Mouse (Mus musculus) MEL (cell line): ENCODE data around the gene Slc25a44. TPM values are rescaled to one million over a fixed set of nuclear protein-coding genes. Genes with fewer than 3 reads are reported as not detected.
A peak's percentile ranks its signal among the peaks of the same experiment; 100 is the strongest.

Experiments used
- DNase-seq: peaks from one replicate; pipeline ENCODE4 v3.0.0; 2011; ENCODE audit warnings: low read depth, low spot score
- H3K27ac ChIP-seq: 2 replicates; pipeline ENCODE4 v1.5.1; 2012; ENCODE audit warnings: low read depth, mild to moderate bottlenecking, control low read depth, low read length, moderate library complexity; ENCODE audit not compliant: control insufficient read depth
- H3K27me3 ChIP-seq, 2 experiments: fragments of 150-350 bp in 1 of 2; sonication (generic) in 1 of 2; 2 replicates each; pipeline ENCODE4 v1.6.1; 2012; ENCODE audit warnings: low read length in 2 of 2, mild to moderate bottlenecking in 2 of 2, improper control_type of control experiment in 1 of 2, moderate library complexity in 1 of 2; ENCODE audit not compliant: insufficient read depth in 2 of 2, control insufficient read depth in 1 of 2
- H3K36me3 ChIP-seq, 2 experiments: 2 replicates each; pipeline ENCODE4 v1.6.1; 2012 to 2014; ENCODE audit warnings: low read length in 2 of 2, improper control_type of control experiment in 1 of 2, inconsistent platforms in 1 of 2, mild to moderate bottlenecking in 1 of 2; ENCODE audit not compliant: insufficient read depth in 2 of 2, control insufficient read depth in 1 of 2
- H3K4me1 ChIP-seq, 2 experiments: fragments of 150-350 bp in 1 of 2; sonication (generic) in 1 of 2; 2 replicates each; pipeline ENCODE4 v1.6.1; 2012; ENCODE audit warnings: low read length in 2 of 2, improper control_type of control experiment in 1 of 2, mild to moderate bottlenecking in 1 of 2; ENCODE audit not compliant: insufficient read depth in 2 of 2, control insufficient read depth in 1 of 2
- H3K4me3 ChIP-seq, 2 experiments: fragments of 150-350 bp in 1 of 2; sonication (generic) in 1 of 2; 2 replicates each; pipeline ENCODE4 v1.5.1; 2012; ENCODE audit warnings: low read depth in 2 of 2, low read length in 2 of 2, mild to moderate bottlenecking in 2 of 2, moderate library complexity in 2 of 2, control low read depth in 1 of 2, improper control_type of control experiment in 1 of 2; ENCODE audit not compliant: control insufficient read depth in 1 of 2, insufficient read depth in 1 of 2
- H3K79me2 ChIP-seq: 2 replicates; pipeline ENCODE4 v1.6.1; 2012; ENCODE audit warnings: mild to moderate bottlenecking, low read length, moderate library complexity; ENCODE audit not compliant: control insufficient read depth, poor library complexity, insufficient read depth
- H3K9ac ChIP-seq: 2 replicates; pipeline ENCODE4 v1.6.1; 2012; ENCODE audit warnings: low read depth, mild to moderate bottlenecking, control low read depth, low read length, moderate library complexity; ENCODE audit not compliant: control insufficient read depth, poor library complexity, severe bottlenecking
- H3K9me3 ChIP-seq: fragments of 150-350 bp; sonication (generic); replicated peaks from 2 replicates; pipeline ENCODE4 v1.6.1; 2012; ENCODE audit warnings: mild to moderate bottlenecking, low read length, improper control_type of control experiment, moderate library complexity; ENCODE audit not compliant: insufficient read depth
- BHLHE40 ChIP-seq: IDR thresholded peaks from 2 replicates; pipeline ENCODE4 v1.6.1; 2012; ENCODE audit warnings: low read depth, mild to moderate bottlenecking, inconsistent platforms, low read length, improper control_type of control experiment, borderline replicate concordance
- CHD2 ChIP-seq: IDR thresholded peaks from 2 replicates; pipeline ENCODE4 v1.6.1; 2011; ENCODE audit warnings: low read length, improper control_type of control experiment
- GABPA ChIP-seq: IDR thresholded peaks from 2 replicates; pipeline ENCODE4 v1.6.1; 2012; ENCODE audit warnings: low read depth, mild to moderate bottlenecking, inconsistent platforms, low read length, improper control_type of control experiment, moderate library complexity
- GATA1 ChIP-seq: IDR thresholded peaks from 2 replicates; pipeline ENCODE4 v1.6.1; 2011; ENCODE audit warnings: low read depth, low read length, improper control_type of control experiment
- KAT2A ChIP-seq: conservative IDR thresholded peaks from 2 replicates; pipeline ENCODE4 v1.6.1; 2012; ENCODE audit warnings: low read depth, low read length, improper control_type of control experiment, inconsistent platforms
- MEF2A ChIP-seq: IDR thresholded peaks from 2 replicates; pipeline ENCODE4 v1.6.1; 2014; ENCODE audit warnings: low read depth, mild to moderate bottlenecking, inconsistent platforms, low read length, improper control_type of control experiment; ENCODE audit not compliant: poor library complexity, insufficient replicate concordance, severe bottlenecking; ENCODE audit errors: extremely low read depth
- MYB ChIP-seq: IDR thresholded peaks from 2 replicates; pipeline ENCODE4 v1.6.1; 2011; ENCODE audit warnings: mild to moderate bottlenecking, low read depth, low read length, improper control_type of control experiment
- POLR2AphosphoS2 ChIP-seq: IDR thresholded peaks from 2 replicates; pipeline ENCODE4 v1.6.1; 2011; ENCODE audit warnings: low read length, improper control_type of control experiment
- POLR2AphosphoS5 ChIP-seq: IDR thresholded peaks from 2 replicates; pipeline ENCODE4 v1.6.1; 2012; ENCODE audit warnings: low read depth, borderline replicate concordance, mild to moderate bottlenecking, inconsistent platforms, low read length, moderate library complexity, mixed read lengths
- RAD21 ChIP-seq: IDR thresholded peaks from 2 replicates; pipeline ENCODE4 v1.6.1; 2011; ENCODE audit warnings: mild to moderate bottlenecking, low read depth, low read length, improper control_type of control experiment
- RCOR1 ChIP-seq: IDR thresholded peaks from 2 replicates; pipeline ENCODE4 v1.6.1; 2012; ENCODE audit warnings: low read depth, mild to moderate bottlenecking, inconsistent platforms, low read length, improper control_type of control experiment
- SMC3 ChIP-seq: IDR thresholded peaks from 2 replicates; pipeline ENCODE4 v1.6.1; 2011; ENCODE audit warnings: low read depth, low read length, improper control_type of control experiment
- USF2 ChIP-seq, 2 experiments: IDR thresholded peaks; 2 replicates each; pipeline ENCODE4 v1.6.1; 2011 to 2012; ENCODE audit warnings: improper control_type of control experiment in 2 of 2, low read length in 2 of 2, borderline replicate concordance in 1 of 2, inconsistent platforms in 1 of 2, low read depth in 1 of 2, mild to moderate bottlenecking in 1 of 2; ENCODE audit not compliant: insufficient read depth in 1 of 2
- ZC3H11A ChIP-seq: IDR thresholded peaks from 2 replicates; pipeline ENCODE4 v1.6.1; 2012; ENCODE audit warnings: low read depth, mild to moderate bottlenecking, inconsistent platforms, low read length, improper control_type of control experiment
- ZNF384 ChIP-seq: IDR thresholded peaks from 2 replicates; pipeline ENCODE4 v1.6.1; 2012; ENCODE audit warnings: low read depth, mild to moderate bottlenecking, inconsistent platforms, low read length, improper control_type of control experiment
- polyA plus RNA-seq, 2 experiments: library from polyadenylated mRNA; stranded (reverse) in 1 of 2; unstranded in 1 of 2; fragments of >175 nt in 1 of 2; fragments of >200 nt in 1 of 2; gene quantifications; 2 replicates each; pipeline versions ENCODE4 v1.2.1 to v1.2.4; 2012; ENCODE audit warnings: low replicate concordance in 2 of 2, low read depth in 1 of 2; ENCODE audit not compliant: insufficient read length in 2 of 2, insufficient read depth in 1 of 2, missing spikeins in 1 of 2
- total RNA-seq: library from RNA; depleted of rRNA; stranded (reverse); fragments of 300-350 nt; gene quantifications from 2 replicates; pipeline ENCODE4 v1.2.3, GENCODE M21; 2012

The Slc25a44 gene
- total and polyA plus RNA-seq, 3 experiments: 30.5 to 34.6 TPM; not detected in 1

GRCm38 (mm10) chr3:88453369-88453768, 28.4 kb upstream of the Slc25a44 start:
- Histone ChIP-seq H3K36me3 (peaks cover 0 to 34% of the 10 kb centered on the region in 2 experiments; a peak in 2 of 4 replicates), H3K9ac (no peak overlapping the region)
- TF ChIP-seq POLR2AphosphoS5 (no peak), POLR2AphosphoS2 (no peak), BHLHE40 (no peak), MYB (no peak), USF2 (IDR thresholded peaks at IDR 0.05; ENCODE audit: borderline replicate concordance in 1 of 2, insufficient read depth in 1 of 2, low read depth in 1 of 2, low read length in 2 of 2) (no peak), KAT2A (no peak), GABPA (no peak), GATA1 (no peak), MEF2A (no peak), RAD21 (no peak), CHD2 (no peak)
- TF ChIP-seq, all 39 proteins: peak for 0
- DNase-seq: no peak
- H3K27ac ChIP-seq: peak overlapping the region; percentile 67; the same call in 1 of the 2 replicates
- no peaks in the 10 kb centered on the region for H3K27me3 ChIP-seq
- H3K4me1 ChIP-seq: peaks cover 12 to 43% of the 10 kb centered on the region in 2 experiments; a peak in 3 of 4 replicates
- no peak overlapping the region for H3K4me3 ChIP-seq
- H3K9me3 ChIP-seq: no peaks in the 10 kb centered on the region
- H3K79me2 ChIP-seq: no peaks in the 10 kb centered on the region

- TF ChIP-seq MEF2A (no peak), SMC3 (no peak), RCOR1 (0 out of 2 replicates have a peak, but pooled peaks have one; percentile 7), ZNF384 (no peak)
- no peak overlapping the region for H3K4me3 ChIP-seq
- H3K9me3 ChIP-seq: no peaks in the 10 kb centered on the region
- H3K79me2 ChIP-seq: no peaks in the 10 kb centered on the region
- no peak overlapping the region for H3K27ac ChIP-seq
- peaks cover 0 to 34% of the 10 kb centered on the region in 2 experiments; a peak in 2 of 4 replicates for H3K36me3 ChIP-seq
- H3K27me3 ChIP-seq: no peaks in the 10 kb centered on the region
- no peak overlapping the region for H3K9ac ChIP-seq
- H3K4me1 ChIP-seq: peaks cover 14 to 47% of the 10 kb centered on the region in 2 experiments; a peak in 3 of 4 replicates
- DNase-seq: no peak
These were observed 27.8 kb upstream of the Slc25a44 start for GRCm38 (mm10) chr3:88452716-88453115.

GRCm38 (mm10) chr3:88452246-88452645, 27.3 kb upstream of the Slc25a44 start:
- Histone ChIP-seq H3K4me1 (peaks cover 14 to 43% of the 10 kb centered on the region in 2 experiments), H3K9me3 (no peaks in the 10 kb centered on the region), H3K27ac (no peak overlapping the region), H3K4me3 (no peak overlapping the region), H3K27me3 (no peaks in the 10 kb centered on the region), H3K9ac (no peak overlapping the region), H3K79me2 (no peaks in the 10 kb centered on the region), H3K36me3 (peaks cover 0 to 34% of the 10 kb centered on the region in 2 experiments; a peak in 2 of 4 replicates)
- TF ChIP-seq ZC3H11A (no peak), BHLHE40 (no peak)
- no peak for DNase-seq
